Mouse (Mus musculus) lung, adult 2 months (tissue): ENCODE results near the gene Id1. TPM values are rescaled to one million over a fixed set of nuclear protein-coding genes. Genes with fewer than 3 reads are reported as not detected.
A peak's percentile ranks its signal among the peaks of the same experiment; 100 is the strongest.

ENCODE experiments used
- DNase-seq: peaks from one replicate; pipeline ENCODE4 v3.0.0; 2022
- H3K4me1 ChIP-seq: fragments of 200-500 bp; 2 replicates; pipeline ENCODE4 v1.6.1; 2011; ENCODE audit warnings: low read length; ENCODE audit not compliant: control insufficient read depth, insufficient read depth
- H3K4me3 ChIP-seq: fragments of 200-500 bp; replicated peaks from 2 replicates; pipeline ENCODE3; 2011; ENCODE audit warnings: low read depth, mild to moderate bottlenecking, control low read depth, low read length; ENCODE audit errors: extremely low read depth
- CTCF ChIP-seq: fragments of 200-500 bp; IDR thresholded peaks from 2 replicates; pipeline ENCODE4 v1.5.1; 2011; ENCODE audit warnings: mild to moderate bottlenecking, low read length, control low read depth; ENCODE audit not compliant: insufficient read depth
- POLR2A ChIP-seq: fragments of 200-500 bp; IDR thresholded peaks from 2 replicates; pipeline ENCODE4 v1.6.1; 2011; ENCODE audit warnings: low read depth, mild to moderate bottlenecking, control low read depth, low read length, borderline replicate concordance; ENCODE audit errors: extremely low read depth
- WGBS: fragments of 180-500 bp; shearing (Covaris S2); methylation state at CpG from one replicate; pipeline ENCODE4 v1.1.7; 2018; 5-methylcytosine and 5-hydroxymethylcytosine counted together
- polyA plus RNA-seq: library from polyadenylated mRNA; depleted of rRNA; stranded (reverse); fragments of >200 nt; gene quantifications from 2 replicates; pipeline ENCODE4 v1.2.3, GENCODE M21; 2012

Gene Id1
- polyA plus RNA-seq, 1 experiment: 323 TPM

DNA sequence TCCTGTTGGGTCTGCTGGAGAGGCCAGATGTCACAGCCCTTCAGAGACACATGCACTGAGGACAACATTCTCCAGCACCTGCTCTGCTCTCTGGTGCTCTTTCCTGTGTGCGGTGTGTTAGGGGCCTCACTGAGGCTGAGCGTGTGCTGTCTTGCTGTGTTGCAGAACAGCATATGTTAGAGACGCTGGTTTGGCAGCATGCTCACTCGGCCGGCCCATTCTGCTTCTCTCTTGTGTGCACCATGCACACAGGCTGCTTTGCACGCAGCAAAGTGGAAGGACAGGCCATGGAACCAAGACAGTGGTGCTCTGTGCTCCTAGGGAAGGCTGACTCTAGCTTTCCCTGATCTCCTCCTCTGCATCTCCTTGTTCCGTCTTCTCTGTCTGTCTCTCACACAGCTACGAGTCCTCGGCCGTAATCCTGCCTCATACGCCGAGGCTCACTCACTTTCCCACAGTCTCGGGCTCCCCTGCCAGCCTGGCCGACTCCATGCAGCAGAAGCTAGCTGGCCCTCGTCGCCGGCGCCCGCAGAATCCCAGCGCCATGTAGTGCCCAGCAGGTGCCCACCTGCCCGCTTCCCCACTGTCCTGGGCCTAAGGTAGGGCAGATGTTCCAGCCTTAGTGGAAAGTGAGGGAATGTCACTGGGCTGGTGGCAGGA lies 32.3 kb upstream of the Id1 start:
- Histone ChIP-seq H3K4me1 (peaks cover 14% of the 10 kb centered on the region), H3K4me3 (no peak overlapping the region)
- WGBS: 90% methylated on average over 21 of the region's 21 CpGs
- TF ChIP-seq CTCF: no peak
- no peak for TF ChIP-seq POLR2A
- DNase-seq: no peak

DNA sequence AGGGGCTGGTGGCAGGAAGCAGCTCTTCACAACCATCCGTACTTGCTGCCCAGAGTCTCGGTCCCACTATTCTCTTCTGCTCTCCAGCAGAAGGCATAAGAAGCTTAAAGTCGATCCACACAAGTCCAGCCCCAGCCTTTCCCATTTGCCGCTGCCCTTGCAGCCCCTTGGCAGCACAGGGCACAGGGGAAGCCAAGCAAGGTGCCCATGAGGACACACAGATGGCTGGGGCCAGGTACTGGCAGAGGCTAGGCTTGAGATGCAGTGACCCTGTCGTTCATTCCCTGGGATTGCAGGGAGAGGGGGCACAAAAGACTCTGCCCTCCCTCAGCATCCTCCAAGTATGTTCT lies 31.8 kb upstream of the Id1 start:
- no peak for TF ChIP-seq POLR2A
- TF ChIP-seq CTCF: no peak
- peaks cover 14% of the 10 kb centered on the region for H3K4me1 ChIP-seq
- no peak overlapping the region for H3K4me3 ChIP-seq
- no peak for DNase-seq
- WGBS: 77% methylated on average over 5 of the region's 5 CpGs

DNA sequence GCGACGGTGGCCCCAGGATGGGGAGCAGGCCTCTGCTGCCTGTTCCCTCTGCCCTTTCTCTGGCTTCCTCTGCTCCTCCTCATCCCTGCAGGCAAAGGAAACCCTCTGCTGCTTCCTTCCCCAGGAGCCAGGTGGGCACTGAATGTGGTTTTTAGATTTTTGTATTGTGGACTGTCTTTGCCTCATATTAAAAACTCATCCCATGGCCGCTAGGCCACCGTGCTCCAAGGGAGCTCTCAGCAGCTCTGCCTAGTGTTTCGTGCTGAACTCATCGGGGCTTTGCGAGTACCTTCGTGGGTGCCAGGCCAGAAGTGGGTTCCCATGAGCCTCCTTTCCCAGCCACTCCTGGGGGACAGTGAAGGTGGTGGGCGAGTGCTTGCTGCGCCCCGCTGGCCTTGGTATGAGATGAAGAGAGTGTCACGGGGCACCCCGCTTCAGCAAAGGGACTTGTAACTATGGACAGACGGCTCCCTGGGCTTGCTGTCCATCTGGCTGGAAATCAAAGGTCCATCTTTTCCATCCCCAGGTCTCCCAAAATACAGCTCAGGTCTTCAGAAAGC lies 31.2 kb upstream of the Id1 start:
- Histone ChIP-seq H3K4me1 (peaks cover 14% of the 10 kb centered on the region), H3K4me3 (no peak overlapping the region)
- TF ChIP-seq CTCF (no peak), POLR2A (no peak)
- 87% methylated on average over 14 of the region's 14 CpGs for WGBS
- DNase-seq: no peak

DNA sequence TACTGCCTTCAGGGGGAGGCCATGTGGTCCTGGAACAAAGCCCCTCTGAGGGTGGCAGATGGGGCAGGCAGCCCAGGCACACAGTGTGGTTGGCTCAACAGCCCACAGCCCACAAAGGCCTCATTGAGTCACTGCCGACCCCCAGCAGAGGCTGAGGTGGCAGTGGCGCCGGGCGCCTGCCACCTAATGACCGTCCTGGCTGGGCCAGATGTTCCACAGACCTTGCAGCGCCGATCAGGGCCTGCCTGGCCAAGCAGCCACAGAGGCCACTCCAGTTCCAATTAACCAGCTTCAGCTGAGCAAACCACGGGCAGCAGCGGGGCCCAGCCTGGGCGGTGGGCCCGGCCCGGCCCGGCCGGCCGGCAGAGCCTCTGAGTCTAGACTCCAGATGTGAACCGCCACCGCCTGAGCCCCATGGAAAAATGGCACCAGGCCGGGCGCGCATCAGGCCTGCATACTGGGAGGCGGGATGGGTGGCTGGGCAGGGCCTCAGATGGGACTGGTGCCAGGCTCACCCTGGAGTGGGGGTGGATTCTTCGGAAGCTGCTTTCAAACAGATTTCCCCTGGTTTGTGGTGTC lies 30.0 kb upstream of the Id1 start:
- WGBS: 52% methylated on average over 22 of the region's 22 CpGs
- TF ChIP-seq POLR2A (peak; percentile 57; the same call in 1 of the 2 replicates), CTCF (no peak)
- DNase-seq: peak; percentile 53

DNA sequence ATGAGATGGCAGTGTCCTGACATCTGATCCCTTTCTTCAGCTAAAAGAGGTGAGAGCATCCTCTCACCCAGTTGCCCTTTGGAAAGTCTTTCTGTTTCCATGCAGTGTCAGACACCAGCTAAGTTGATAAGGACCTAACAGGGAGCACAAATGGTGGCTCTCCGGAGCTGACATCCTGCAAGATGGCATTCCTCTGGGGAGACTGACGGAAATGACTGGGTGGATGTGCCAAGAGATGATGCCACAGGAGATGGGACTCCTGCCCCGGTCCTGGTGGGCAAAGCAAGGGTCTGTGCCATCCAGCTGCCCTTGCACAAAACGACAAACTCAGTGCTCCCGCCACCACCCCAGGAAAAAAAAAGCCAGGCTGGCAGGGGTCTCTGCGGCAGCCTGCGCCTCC lies 28.9 kb upstream of the Id1 start:
- peaks cover 14% of the 10 kb centered on the region for H3K4me1 ChIP-seq
- TF ChIP-seq POLR2A: no peak
- TF ChIP-seq CTCF: no peak
- peak overlapping the region; percentile 28 for H3K4me3 ChIP-seq
- DNase-seq: no peak
- WGBS: 20% methylated on average over 7 of the region's 7 CpGs

More for the DNA sequence above, 30.0 kb upstream of the Id1 start:
- peaks cover 14% of the 10 kb centered on the region for H3K4me1 ChIP-seq
- H3K4me3 ChIP-seq: no peak overlapping the region

DNA sequence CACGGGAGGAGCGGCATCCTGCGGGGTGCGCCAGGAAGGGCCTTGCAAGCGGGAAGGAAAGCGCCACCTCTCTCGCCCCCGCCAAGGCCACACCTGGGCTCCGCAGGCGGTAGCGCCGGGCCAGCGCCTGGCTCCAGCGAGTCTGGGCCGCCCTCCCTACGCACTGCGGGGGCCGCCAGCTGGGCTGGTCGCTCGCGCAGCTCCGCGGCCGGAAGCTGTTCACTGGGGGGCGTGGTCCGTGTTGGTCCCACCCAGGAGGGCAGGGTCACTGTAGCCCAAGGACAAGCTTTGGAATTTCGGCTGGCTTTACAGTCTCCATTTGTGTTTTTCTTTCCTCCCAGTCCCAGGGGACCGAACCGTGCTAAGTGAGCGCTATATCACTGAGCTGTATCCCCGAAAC lies 28.4 kb upstream of the Id1 start:
- Histone ChIP-seq H3K4me1 (peaks cover 14% of the 10 kb centered on the region), H3K4me3 (peak overlapping the region; percentile 57)
- no peak for TF ChIP-seq CTCF
- TF ChIP-seq POLR2A: peak; percentile 67
- peak; percentile 88 for DNase-seq
- WGBS: 20% methylated on average over 31 of the region's 31 CpGs

DNA sequence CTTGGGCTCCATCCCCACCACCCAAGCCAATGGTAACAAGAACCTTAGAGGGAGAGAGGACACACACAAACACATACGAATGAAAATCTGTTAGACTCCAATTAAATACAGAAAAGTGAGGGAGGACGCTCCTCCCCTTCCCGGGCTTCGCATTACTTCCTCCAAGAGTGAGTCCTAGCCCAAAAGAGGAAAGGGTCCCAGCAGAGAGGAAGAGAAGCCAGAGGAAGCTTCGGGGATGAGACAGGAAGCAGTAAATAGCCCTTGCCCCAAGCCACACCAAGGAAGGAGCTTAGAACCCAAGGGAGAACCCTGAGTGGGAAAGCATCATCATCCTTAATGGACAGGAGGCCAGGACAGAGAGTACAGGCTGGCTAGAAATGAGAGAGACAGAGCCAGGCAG lies 27.0 kb upstream of the Id1 start:
- H3K4me3 ChIP-seq: no peak overlapping the region
- no peak for DNase-seq
- 62% methylated on average over 5 of the region's 5 CpGs for WGBS
- no peak for TF ChIP-seq CTCF
- TF ChIP-seq POLR2A: no peak
- peaks cover 14% of the 10 kb centered on the region for H3K4me1 ChIP-seq

DNA sequence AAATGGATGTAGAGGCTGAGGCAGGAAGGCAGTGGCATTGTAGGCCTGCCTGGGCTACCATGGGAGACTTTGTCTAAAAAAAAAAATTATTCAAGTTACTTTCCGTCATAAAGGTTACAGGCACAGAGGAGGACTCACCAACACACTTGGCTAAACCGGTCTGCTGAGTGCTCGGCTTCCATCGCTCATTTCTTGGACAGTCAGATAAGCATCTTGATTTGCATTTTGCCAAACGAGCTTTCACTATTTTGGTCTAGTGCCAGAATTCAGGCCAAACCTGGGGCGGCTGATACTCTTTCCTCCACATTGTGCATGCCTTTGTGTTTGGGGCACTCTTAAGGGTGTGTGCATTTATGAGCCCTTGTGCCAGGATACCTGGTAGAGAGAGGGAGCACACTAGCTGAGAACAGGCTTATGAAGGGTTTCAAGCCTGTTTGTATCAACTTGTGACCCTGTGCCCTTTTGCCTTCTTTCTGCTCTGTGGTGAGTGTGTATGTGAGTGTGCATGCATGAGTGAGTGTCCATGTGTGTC lies 19.7 kb upstream of the Id1 start:
- H3K4me3 ChIP-seq: no peak overlapping the region
- WGBS: 24% methylated on average over 6 of the region's 6 CpGs
- no peak for TF ChIP-seq POLR2A
- no peak for TF ChIP-seq CTCF

DNA sequence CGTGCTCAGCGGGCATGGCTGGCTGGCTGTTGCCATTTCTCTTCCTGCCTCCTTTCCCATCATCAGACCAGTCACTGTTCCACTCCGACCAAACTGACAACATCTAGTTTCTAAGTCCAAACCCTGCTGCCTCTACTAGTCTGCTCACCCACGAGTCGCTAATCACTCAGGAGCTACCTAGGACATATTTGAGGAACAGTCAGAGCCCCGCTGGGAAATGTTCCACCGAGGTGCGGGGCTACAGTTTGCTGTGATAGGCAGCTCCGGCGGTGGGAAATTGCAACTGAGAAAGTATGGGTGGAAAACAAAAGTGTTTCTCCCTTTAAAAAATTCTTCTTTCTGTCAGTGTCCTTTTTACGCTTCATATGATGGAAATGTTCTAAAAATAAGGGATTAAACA lies 18.4 kb upstream of the Id1 start:
- no peak for TF ChIP-seq CTCF
- no peak for TF ChIP-seq POLR2A
- H3K4me1 ChIP-seq: peaks cover 6% of the 10 kb centered on the region; the same call in 1 of the 2 replicates
- DNase-seq: no peak
- WGBS: 81% methylated on average over 11 of the region's 11 CpGs
- H3K4me3 ChIP-seq: no peak overlapping the region

More for the DNA sequence above, 19.7 kb upstream of the Id1 start:
- peaks cover 6% of the 10 kb centered on the region; the same call in 1 of the 2 replicates for H3K4me1 ChIP-seq
- no peak for DNase-seq
